Mouse (Mus musculus) ZHBTc4 (cell line): ENCODE data around the gene Ppp2r5b.

Experiments used
- DNase-seq: peaks from one replicate; pipeline ENCODE4 v3.0.0-alpha.2; 2011; ENCODE audit warnings: low read depth, low spot score

Ppp2r5b gene

DNA sequence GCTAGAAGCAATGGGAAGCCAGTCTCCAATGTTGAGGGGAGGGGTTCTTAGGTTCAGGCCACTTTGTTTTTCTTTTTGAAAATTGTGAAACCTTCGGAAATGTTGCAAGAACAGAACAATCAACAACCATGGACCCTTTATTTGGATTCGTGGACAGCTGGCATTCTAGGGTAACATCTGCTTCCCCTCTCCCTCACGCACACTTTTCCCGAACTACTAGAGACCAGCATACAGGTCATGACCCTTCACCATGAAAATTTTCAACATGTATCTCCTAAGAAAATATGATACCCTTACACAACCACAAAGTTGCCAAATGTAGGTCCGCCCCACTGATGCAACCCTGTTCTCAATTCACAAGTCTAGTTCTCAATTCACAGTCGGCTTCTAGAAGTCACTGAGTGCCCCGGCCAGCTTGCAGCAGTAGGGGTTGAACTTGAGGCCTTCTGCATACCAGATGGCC is 33.0 kb upstream of the Ppp2r5b start:
- no peak for DNase-seq

DNA sequence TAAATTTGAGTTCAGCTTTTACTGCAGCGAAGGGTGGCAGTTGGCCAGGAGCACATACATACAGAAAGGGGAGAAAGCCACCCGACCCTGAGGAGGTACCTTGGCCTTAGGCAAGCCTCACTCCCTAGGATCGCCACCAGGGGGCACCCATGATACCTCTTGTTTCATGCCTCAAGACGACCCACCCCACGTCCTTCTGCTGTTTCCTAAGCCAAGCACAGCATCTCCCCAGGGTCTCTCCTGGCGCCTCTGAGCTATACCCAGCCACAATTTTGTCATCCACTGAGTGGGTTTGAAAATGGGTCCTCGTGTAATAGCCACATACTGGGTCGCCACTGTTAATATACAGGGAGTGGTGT is 32.5 kb upstream of the Ppp2r5b start:
- DNase-seq: peak; percentile 95

DNA sequence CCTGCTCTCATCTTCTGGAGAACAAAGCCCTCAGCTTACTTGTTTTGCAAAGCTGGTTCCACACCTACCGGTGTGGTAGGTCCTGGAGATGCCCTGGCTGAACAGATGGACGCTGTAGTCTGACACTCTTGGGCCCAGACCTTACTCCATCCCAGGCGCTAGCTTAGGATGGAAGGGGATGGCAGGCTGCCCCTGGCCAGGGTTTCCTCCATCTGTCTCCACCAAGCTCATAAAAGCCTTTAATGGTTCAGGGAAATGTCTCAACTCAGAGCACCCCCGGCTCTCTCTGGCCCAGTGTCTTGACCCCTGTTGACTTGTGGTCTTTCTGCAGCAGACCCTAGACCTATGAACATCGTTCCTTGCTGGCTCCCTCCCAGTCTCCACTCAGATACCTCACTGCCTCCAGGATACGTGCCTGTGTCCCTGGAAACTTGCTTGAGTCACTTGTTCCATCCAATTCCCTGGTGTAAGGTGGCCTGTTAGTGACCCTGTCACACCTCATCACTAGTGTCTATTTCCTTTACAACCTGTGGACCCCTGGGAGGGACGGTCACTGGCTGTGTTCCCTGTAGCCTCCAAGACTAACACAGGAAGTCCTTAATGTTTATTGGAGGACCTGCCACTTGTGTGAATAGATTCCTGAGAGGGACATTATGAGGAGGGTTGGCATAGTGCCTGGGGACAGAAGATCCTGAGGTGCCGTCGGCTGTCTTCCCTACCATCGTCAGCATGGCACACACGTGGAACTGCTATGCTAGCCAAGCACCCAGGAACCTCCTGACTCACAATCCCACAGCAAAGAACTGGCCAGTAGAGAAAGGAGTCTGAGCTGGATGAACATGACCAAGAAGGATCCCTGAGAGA is 31.9 kb upstream of the Ppp2r5b start:
- DNase-seq: no peak

DNA sequence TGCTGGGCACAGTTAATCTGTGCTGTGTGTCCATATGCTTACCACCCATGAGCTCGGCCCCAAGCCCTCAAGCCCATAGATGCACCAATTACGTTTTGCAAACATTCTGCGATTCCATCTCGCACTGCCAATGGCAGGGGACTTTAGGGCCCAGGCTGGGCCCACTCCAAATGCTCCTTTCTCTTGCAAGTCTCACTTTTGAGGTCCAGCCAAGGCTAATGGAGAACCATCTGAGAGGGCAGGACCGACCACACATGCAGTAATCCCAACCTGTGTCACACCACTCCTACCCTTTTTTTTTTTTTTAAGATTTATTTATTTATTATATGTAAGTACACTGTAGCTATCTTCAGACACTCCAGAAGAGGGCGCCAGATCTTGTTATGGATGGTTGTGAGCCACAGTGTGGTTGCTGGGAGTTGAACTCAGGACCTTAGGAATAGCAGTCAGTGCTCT is 30.1 kb upstream of the Ppp2r5b start:
- DNase-seq: no peak

DNA sequence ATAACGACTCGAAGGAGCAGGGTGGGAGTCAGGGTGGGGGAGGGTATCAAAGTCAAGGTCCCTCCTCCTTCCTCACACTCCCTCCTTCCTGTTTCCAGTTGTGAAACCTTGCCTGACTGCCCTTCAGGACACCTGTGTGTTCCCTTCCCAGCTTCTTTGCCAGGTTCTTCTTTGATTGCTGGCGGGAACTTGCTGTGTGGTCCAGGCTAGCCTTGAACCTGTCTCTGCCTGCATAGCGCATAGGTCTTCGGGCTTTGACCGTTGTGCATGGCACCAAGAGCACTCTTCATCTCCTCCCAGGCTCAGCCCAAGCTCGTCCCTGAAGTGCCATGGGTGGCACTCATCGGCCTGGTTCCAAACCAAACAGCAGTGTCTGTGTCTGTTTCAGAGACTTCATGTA is 29.3 kb upstream of the Ppp2r5b start:
- DNase-seq: no peak

DNA sequence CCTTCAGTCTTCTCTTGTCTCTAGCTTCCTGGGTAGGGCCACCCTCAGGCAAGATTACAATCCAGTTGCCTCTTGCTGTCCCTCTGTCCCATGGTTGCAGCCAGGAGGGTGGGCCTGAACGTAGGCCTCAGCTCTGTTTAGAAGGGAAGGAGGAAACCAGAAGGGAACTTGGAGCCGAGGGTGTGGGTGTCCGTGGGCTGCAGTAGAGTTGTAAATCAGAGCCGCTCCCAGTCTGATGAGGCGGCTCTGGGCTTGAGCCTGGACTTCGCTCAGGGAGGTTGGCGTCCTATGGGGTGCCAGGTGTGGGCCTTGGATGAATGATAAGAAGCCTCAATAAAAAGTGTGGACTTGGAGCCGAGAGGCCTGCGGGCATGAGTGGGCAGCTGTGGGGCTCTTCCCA is 28.5 kb upstream of the Ppp2r5b start:
- DNase-seq: no peak

DNA sequence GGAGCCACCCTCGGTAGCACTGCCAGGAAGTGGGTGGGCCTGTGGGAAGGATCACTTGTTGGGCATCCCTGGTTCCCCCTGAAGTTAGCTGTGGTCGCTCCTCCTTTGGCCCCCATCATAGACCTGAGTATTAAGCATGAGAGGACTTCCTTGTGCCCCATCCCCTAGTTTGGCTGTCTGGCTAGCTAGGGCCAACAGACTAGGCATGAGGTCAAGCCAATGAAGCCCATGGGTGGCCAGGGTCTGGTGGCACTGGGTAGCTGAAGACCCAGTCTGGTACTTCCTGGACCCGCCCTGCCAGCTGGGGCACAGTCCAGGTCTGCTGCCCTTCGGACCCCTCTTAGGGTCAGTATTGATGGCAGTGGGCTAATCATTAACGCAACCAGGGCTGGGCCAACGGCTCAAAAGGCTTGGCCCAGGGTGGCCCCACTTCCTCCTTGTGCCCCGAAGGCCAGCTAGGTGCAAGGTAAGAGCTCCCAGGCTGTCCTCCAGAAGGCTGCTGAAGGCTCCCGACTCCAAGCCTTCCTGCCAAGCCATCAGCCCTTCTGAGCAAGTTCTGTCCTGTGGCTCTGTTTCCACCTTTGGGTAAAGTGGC is 27.3 kb upstream of the Ppp2r5b start:
- DNase-seq: no peak

DNA sequence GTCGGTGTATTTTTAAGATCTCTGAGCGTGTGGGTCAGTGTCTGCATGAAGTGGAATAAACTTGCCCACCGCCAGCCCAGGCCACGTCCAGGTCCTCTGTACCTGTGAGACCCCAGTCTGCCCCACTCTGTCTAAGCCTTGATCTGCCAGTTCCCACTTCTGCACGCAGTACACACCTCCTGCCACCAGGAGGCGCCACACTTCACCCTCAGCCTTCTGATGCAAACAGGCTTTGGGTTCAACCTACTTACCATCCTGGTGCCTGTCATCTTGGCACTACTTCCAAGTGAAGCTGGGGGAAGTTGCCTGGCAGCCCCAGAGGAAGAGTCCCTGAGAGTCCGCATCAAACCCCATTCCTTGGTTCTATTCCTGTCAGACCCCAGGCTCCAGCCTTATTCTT is 26.6 kb upstream of the Ppp2r5b start:
- DNase-seq: peak; percentile 89

DNA sequence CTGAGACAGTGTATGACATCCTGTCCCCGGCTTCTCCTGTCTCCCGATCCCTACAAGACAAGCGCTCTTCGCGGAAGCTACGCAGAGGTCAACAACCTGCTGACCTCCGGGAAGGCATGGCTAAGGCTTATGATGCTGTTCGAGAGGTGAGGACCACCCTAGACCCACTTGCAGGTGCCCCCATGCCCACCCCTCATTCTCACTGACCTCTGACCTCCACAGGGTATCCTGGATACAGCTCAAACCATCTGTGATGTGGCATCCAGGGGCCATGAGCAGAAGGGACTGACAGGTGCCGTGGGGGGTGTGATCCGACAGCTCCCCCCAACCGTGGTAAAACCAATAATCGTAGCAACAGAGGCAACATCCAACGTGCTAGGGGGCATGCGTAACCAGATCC is 25.7 kb upstream of the Ppp2r5b start:
- DNase-seq: no peak

DNA sequence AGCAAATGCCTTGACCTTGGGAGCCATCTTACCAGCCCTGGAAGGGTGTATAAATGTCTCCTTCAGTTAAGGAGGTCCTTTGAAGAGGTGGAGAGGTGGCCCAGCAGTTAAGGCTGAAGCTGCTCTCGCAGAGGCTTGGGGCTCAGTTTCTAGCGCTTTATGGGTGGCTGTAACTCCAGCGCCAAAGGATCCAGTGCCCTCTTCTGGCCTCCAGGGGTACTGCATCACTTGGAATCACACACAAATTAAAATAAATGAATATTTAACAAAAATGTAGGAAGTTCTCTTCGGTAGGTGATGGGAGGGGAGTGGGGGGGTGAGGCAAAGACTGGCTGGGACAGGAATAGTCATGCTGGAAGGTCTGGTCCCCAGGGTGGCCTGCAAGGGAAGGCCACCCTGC is 25.3 kb upstream of the Ppp2r5b start:
- DNase-seq: no peak

DNA sequence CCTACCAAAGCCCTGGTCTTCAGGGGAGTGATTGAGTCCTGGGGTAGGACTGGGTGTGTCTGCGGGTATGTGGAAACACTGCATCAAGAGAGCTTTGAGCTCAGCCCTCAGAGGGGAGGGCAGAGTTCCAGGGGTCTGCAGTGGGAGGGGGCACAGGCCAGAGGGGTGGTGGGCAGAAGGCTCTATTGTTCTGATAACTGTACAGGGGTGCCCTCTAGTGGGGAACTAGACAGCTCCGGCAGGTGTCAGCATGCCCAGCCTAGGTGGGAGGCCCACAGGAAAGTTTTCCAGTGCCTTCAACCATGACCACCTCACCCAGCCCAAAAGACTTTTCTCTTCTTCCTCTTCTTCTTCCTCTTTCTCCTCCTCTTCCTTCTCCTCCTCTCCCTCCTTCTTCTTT is 24.8 kb upstream of the Ppp2r5b start:
- no peak for DNase-seq

DNA sequence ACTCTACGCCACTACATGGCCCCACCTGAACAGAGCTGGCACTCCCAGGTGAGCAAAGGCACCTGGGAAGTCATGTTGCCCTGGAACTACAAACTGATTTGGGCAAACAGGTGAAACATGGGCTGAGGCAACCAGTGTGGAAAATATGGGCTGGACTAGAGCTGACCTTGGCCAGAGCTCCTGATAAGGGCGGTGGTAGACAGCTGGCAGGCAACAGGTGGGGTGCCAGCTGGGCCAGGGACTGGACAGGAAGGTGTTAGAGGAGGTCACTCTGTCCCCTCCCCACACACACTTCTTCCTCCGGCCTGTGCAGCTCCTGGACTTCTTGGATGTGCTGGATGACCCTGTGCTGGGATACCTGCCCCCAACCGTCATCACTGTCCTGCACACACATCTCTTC is 17.3 kb upstream of the Ppp2r5b start:
- DNase-seq: no peak

DNA sequence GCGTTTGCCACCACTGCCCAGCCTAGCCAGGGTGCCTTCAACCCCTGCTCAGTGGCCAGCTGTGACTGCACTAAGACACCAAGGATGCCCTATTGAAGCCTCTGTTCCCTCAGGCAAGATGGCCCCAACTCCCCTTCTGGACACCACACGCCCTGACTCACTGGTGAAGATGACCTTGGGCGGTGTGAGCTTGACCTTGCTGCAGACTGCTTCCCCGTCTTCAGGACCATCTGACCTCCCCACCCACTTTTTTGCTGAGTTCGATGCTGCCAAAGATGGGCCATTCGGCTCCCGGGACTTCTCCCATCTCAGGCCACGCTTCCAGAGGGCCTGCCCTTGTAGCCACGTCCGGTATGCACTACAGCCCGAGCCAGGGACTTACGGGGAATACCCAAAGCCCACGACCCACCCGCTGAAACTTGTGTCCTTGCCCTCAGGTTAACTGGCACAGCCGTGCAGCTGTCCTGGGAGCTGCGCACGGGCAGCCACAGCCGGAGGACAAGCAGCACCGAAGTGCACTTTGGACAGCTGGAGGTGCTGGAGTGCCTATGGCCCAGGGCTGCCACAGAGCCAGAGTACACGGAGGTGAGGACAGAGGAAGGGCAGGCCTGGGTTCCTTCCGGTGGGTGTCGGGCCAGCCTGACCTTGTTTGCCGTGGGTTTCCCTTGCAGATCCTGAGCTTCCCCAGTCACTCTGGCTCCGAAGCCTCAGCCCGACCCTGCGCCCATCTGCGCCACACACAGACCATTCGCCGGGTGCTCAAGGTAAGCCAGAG is 12.0 kb upstream of the Ppp2r5b start:
- DNase-seq: peak; percentile 74

DNA sequence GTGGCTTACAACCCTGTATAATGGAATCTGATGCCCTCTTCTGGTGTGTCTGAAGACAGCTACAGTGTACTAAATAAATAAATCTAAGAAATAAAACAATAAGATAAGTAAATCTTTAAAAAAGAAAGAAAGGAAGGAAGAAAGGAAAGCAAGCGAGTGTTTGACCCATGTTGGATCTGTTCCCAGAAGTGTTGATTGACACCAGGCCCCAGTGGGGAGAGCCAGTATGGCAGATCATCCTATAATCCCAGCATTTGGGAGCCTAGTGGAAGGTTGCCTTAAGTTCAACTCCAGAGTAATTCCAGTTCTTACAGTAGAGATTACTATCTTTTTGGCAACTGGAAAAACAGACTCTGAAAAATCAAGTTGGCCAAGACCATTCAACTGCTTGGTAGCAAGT is 10.1 kb upstream of the Ppp2r5b start:
- no peak for DNase-seq

DNA sequence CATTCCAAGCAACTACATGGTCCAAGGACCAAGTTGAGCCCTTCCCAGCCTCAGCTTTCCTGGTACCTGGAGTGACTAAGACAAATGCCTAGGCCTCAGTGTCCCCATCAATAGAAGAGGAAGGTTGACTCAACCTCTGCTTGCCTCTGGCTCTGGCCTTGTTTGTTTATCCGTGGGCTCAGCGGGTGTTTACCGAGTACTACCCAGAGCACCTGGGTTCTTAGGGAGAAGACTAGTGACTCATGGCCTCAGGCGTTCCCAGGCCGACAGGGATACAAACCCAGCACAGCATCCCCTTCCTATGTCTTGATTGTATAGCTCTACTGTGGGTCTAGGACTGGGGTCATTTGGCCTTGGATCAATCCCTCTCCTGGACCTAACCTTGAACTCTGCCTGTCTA is 7.6 kb upstream of the Ppp2r5b start:
- no peak for DNase-seq

DNA sequence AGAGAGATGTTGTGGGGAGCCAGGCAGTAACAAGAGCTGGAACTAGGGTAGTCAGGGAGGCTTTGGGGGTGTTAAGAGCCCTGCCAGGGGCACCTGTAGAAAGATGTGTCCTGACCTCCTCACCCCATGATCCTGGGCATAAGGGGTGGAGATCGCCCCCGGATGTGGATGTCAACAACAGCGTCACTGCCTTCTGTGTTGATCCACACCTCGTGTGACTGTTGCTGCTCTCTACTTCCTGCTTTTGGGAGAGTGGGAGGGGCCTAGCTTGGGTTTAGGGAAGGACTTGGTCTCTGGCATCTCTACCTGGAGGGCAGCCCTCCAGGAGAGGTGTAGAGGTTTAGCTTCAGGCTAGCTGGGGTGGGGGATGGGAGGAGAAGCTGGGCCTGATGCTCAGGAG is 6.6 kb upstream of the Ppp2r5b start:
- DNase-seq: peak; percentile 89

DNA sequence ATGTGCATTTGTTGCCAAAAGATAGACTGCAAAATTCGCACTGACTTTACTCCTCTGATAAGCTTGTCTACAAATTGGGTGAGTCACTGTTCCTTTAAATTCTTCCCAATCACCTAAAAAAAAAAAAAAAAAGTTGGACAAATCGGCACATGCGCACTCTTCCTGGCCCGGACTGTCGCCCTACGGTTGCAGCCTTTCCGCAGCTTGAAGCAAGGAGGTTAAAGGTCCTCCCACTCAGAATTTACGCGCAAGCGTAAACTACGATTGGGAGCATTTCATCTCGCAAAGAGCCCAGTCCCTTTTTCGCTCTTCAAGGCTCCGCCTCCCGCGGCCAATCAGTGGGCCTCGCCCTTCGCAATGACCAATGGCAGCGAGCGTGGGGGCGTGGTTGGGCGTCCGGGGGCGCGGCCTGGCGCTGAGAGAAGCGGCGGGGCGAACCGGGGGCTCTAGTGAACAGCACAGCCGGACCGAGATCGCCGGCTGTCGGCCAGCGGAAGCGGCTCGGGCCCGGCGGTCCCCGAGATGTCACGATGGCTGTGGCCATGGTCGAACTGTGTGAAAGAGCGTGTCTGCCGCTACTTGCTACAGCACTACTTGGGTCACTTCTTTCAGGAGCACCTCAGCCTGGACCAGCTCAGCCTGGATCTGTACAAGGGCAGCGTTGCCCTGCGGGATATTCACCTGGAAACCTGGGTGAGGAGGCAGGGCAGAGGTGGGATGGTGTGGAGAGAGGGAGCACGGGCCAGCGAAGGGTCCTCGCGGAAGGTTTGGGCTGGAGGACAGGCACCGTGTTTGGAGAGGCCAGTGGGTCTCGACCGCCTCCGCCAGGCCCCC is 5.8 kb upstream of the Ppp2r5b start, which contains the start of gene Atg2a:
Atg2a (plus strand) TSS at position 395 of the 834 bp plus-strand sequence.
- peak; percentile 100 for DNase-seq

DNA sequence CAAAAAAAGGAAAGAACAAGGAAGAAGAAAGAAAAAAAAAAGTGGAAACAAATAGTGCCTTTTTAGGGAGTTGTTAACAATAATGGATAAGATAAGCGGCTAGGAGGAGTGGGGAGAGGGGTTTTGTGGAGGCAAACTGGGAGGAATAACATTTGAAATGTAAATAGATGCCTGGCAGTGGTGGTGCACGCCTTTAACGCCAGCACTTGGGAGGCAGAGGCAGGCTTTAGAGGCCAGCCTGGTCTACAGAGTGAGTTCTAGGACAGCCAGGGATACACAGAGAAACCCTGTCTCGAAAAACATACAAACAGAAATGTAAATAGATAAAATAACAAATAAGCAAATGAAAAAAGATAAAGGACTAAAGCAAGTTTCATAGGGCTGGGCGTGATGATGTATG is 5.1 kb upstream of the Ppp2r5b start:
- peak; percentile 44 for DNase-seq

DNA sequence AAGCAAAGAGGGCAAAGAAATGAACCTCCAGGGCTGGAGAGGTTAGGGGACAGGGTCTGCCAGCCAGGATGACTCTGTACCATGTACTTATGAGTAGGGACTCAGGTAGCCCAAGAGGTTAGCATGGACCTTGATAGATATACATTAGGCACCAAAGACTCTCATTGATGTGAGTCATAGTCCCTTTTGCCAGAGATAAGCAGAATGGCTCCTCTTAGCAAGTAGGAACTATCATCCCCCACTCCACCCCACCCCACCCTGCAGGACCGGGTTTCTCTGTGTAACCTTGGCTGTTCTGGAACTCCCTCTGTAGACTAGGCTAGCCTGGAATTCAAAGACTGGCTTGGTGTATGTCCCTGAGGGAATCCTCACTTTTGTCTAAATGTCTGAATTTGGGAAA is 4.5 kb upstream of the Ppp2r5b start:
- no peak for DNase-seq

DNA sequence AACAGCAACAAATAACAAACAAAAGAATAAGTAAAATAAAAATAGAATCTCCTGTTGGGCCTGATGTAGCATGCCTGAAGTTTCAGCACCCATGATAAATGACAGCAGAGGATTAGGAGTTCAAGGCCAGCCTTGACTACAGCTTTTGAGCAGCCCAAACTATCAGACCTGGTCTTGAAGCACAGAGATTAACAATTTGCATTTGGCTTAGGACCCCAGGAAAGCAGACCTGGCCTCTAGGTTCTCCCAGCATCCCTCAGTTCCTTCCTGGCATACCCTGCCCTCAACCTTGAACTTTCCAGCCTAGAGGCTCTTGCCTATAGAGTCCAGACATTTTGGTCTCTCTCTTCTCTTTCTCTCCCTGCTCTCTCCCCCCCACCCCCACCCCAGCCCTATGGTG is 3.1 kb upstream of the Ppp2r5b start:
- DNase-seq: no peak

DNA sequence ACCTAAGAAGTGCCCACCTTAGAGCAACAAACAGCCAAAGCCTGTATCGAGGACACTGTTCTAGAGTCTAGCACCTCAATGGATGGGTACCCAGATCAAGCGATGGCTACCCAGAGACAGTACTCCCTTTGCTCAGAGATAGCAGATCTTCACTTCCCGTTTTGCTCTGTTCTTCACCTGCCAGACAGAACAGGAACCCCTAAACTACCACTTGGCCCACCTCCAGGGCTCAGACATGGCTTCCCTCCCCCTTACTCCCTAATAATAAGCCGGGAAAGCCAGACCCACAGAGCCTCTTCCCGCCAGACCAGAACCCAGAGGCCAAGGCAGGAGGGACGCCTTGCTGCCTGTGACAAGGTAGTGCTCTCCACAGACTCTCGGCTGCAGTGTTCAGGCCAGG is 1.2 kb upstream of the Ppp2r5b start:
- no peak for DNase-seq

DNA sequence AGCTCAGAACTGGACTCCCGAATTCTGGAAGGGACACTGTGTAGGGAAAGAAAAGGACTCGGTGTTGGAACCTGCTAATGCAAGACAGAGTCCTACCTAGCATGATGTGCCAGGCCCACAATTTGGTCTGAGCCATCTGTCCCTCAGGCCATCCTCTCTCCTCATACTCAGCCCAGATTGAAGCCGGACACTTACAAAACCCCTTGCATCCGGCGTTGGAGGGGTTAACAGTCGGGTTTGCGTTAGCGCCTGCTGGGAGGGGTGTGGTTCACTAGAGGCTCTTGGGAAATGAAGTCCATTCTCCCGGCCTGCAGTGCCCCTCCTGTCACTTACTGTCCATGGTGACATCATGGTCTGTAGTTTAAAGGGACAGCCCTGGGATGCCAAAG is 375 bp upstream of the Ppp2r5b start:
- peak; percentile 90 for DNase-seq
